Mouse (Mus musculus): ENCODE results near the gene Galnt16.
A peak's percentile ranks its signal among the peaks of the same experiment; 100 is the strongest.

- TF ChIP-seq CTCF (IDR thresholded peaks at IDR 0.05) = no peak
- 0 out of 2 replicates have a peak, but pooled peaks have one; percentile 38 for TF ChIP-seq EP300 (IDR thresholded peaks at IDR 0.05; ENCODE audit: insufficient read depth, low read depth, low read length)
Observed at GRCm38 (mm10) chr12:80609928-80610327, 91.9 kb downstream of the Galnt16 start.

All from heart, adult 2 months (tissue).